Mouse (Mus musculus) heart, adult 11 months (tissue): ENCODE measurements around the gene Rabep1.

Source experiments
- DNase-seq: peaks from one replicate; pipeline ENCODE4 v3.0.0; 2022

Gene Rabep1

DNA sequence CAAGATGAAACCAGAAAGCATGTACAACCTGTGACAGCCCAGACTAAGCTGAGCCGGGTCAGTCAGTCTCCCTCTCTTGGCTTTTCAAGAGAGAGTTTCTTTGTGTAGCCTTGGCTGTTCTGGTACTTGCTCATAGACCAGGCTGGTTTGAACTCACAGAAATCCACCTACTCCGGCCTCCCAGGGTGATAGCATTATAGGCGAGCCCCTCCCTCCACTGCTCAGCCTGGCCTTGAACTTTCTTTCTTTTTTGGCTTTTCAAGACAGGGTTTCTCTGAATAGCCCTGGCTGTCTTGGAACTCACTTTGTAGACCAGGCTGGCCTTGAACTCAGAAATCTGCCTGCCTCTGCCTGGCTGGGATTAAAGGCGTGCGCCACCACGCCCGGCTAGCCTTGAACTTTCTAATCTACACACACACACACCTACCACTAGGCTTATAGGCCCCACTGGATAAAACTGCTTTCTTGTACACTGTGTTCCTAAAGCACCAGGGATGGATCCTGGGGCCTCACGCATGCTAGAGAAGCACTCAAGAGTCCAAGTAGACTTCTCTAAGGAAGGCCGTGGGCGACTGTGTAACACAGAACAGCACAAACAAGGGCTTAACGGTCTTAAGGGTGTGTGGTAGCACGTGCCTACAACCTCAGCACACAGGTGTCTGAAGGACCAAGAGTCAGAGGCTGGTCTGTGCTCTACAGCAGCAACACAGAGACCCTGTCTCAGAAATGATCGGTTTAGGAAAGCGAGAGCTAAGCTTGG lies 136.4 kb downstream of the Rabep1 start:
- DNase-seq = no peak

DNA sequence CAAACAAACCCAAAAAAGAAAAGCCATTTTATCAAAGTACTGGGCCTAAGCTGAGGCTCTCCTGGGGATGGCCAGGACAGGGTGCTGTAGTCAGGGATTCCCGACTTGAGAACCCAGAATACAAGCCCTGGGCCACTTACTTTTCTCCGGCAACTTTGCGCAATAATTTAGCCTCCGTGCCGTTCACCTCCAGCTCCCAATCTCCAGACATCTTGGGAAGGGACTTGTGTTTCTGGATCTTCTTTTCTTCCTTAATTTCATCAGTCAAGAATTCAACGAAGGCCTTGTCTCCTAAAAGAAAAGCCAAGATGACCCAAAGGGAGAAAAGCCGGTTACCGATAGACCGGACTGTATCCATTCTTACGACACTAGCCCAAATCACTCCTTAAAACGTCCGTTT lies 137.5 kb downstream of the Rabep1 start:
- DNase-seq = no peak

DNA sequence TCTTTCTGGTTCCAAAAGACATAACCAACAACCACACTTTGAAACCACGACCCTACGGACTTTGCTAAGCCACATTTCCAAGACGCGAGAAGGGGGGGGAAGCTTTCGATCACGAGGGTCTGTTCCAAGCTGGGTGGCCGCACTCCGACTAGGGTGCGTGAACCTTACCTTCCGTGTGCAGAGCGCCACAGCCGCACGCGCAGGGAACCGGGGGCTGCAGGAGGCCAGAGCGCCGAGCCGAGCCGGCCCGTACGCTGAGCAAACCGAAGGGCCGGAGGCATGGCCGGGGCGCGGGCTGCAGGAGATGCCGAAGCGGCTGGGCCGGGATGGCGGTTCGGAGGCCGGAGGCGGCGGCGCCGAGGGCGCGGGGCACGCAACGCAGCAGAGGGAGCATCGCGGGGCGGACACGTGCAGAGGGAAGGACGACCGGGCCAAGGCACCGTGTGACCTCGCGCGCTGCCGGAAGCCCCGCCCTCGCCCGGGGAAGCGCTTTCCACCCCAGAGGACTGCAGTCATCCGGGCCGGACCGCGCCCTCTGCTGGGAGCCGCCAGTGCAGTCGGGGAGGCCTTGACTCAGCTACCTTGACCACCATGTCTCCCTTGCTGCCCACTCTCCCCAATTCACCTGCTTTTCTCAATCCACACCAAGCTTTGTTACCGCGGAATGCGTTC lies 138.1 kb downstream of the Rabep1 start, which contains the start of gene C1qbp:
C1qbp (minus strand) TSS at position 470 of the 672 bp plus-strand sequence.
- peak; percentile 99 for DNase-seq
